Mouse (Mus musculus): ENCODE data around the gene Lsm4. TPM values are rescaled to one million over a fixed set of nuclear protein-coding genes. Genes with fewer than 3 reads are reported as not detected.

Lsm4 gene
- 259 and 742 TPM in 2 replicates for polyA plus RNA-seq (2012; ENCODE audit: low replicate concordance)

DNA sequence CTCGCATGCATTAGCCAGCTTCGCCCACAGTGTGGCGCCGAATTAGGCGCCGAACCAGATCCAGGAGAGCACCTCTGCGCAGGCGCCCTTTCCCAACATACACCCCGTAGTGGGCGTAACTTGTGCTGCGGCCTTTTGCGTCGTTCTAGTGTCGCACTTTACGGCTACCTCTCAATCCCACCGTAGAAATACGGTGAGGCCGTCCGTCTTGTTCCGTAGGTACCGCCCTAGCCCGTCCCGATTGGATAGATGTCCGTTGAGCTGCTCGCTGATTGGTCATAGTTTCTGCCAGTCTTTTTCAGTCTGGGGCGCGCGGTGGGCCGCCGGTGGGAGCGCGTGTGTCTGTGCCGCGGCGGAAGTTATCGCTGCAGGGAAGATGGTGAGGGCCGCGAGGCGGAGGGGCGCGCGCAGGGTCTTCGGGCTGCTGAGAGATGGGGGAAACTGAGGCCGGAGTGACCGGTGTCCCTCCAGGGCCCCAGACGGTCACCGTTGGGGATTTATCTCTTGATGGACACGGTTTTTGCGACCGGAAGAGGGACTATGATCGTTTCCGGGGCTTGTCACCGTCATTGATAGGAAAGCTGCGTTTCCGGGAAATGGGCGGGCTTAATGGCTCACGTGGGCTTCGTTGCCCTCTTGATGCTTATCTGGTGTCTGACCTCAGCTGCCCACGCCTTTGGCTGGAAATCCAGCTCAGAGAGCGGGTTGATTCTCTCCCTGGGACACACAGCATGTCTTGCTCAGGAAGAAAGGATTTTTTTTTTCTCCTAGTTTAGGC is at the start of gene Lsm4:
TSS of gene Lsm4 (plus strand) at position 170 of the 778 bp plus-strand sequence.

DNA sequence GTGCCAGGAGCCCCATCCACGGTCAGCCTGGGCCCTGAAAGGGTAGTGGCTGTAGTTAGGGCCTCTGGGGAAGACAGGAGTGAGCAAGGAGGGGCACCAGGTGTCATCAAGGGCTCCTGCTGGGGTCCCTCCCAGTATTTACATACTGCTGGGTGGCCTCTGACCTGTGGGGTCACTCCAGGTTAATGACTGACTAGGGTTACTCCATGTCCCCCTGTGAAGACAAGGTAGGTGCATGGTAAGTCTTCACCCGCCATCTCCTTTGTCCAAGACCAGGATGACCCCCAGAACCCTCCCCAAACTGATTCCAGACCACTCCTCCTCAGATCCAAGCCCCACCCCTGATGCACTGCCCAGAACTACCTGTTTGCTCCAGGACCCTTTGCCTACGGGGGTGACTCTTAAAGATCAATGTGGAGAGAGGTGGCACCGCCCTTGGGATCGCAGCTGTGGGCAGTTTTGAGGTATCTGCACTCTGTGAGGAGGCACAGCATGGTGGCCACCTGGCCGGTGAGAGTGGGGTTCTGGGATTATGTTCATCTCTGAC is 40.6 kb upstream of the Lsm4 start, which contains the start of gene Gdf15:
TSS of gene Gdf15 (minus strand) at position 111 of the 547 bp plus-strand sequence.

DNA sequence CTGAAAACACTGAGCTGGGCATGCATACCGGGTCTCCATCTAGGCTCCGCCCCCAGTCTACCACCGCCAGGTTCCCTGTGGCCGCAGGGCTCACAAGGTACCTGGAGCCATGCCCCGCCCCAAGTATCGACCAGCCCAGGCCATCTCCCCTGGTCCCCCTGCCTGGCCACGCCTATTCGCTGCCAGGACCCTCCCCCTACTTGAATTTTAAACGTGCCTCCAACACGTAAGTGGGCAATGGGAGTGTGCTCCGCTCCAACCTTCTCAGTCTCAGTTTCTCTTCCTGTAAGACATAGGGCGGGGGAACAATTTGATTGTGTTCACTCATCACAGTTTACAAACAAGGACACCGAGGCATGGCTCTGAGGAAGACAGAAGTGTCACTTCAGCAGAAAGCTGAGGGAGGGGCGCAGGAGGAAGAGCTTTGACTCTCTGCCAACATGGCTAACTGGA is 12.7 kb upstream of the Lsm4 start, which contains the start of gene Pgpep1:
TSS of gene Pgpep1 (minus strand) at position 116 of the 453 bp plus-strand sequence.

DNA sequence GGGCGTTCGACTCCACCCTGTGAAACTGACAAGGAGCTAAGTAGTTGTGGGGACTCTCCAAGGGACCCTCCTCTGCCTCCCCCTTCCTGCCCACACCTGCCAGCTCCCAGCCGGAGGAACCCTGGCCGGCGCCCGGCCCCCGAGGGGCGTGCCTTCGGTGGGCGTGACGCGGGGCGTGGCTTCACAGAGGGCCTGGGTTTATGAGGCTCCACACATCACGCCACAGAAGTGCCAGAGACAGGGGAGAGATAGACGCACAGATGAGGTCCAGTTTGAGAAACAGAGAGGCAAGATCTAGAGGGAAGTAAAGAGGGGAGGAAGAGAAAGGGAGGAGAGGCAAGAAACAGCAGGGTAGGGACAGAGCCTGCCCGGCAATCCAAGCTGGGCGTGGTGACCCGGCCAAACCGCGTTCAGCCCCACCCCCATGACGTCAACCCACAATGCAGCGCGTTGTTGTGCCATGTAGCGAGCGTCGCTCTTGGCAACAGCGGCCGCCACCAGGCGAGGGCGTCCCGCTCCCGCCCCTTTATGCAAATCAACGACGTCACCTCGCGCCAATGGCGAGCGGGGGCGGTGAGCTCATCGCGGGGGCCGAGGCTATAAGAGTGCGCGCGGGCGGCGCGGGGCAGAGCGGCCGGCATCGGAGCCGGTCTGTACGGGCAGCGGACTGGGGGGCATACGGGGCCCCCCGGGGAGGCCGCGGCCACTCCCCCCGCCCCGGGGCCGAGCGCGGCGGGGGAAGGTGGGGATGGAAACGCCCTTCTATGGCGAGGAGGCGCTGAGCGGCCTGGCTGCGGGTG is 25.5 kb downstream of the Lsm4 start, which contains the start of gene Jund:
TSS of gene Jund (plus strand) at position 640 of the 800 bp plus-strand sequence.

DNA sequence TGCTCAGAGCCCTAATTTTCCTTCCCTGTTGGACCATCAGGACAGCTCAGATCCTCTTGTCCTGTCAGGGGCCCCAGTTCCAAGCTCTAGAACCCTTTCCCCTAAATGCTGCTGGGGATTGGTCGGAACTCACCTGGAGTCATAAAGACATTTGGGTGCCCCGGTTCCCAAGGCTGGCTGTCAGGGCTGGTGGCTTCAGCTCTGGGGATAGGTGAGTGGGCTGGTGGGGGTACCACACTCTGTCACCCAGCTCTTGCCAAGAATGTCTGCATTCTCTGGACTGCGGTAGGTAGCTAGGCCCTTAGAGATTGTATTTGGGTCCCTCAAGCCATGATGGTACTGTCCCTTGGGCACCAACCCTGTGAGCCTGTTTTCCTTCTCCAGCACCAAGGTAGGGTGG is 30.2 kb downstream of the Lsm4 start, which contains the start of gene Iqcn:
TSS of gene Iqcn (plus strand) at position 171 of the 400 bp plus-strand sequence.

DNA sequence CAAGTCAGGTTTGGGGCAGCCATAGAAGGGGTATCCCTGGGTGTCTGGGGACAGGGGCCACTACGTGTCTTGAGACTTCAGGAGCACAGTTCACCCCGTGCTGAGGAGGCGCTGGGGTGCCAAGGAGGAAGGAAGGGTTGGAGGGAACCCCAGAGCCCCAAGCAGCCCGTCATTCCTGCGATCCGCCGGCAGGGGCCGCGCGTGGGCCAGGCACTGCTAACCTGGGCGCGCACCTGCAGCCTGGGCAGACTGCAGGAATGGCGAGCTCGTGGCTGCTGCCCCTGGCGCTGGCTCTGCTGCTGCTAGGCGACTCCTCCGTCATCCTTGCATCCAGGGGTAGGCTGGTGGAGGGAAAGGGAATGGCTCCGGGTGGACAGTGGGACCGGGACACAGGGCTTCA is 45.2 kb downstream of the Lsm4 start, which contains the start of gene Gm3336:
TSS of gene Gm3336 (plus strand) at position 247 of the 400 bp plus-strand sequence.

DNA sequence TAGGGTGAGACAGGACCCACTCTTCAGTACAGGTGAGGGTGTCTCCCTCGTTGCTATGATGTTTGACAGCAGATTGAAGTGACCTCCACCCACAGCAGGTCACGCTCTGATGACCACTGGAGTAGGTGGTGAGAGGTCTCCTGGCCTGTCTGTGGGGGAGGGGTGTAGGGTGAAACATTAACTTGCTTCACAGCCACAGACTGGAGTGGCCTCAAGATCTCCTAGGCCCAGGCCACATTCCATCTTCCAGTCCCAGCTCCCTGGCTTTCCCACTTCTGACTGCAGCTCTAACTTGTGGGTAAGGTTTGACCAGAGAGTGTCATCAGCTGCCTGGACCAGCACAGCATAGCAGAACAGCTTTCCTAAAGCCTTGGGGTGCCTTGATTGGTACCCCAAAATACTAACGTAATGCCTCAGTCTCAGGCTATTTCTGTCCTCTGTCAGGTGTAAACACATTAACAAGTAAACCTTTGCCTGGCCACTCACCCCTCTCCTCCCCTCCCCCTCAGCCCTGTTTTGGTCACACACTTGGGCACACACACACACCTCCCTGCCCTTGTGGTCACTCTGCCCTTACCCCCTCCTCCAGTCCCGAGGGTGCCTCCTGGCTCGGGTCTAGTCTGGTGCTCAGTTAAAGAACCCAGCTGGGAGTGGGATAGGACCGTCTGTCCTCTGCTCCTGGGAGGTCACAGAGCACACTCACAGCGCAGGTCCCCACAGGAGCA is 50.6 kb downstream of the Lsm4 start, which contains the start of gene Pde4c:
TSS of gene Pde4c (plus strand) at position 235 of the 725 bp plus-strand sequence.

Other genes starting within 250 kb of the Lsm4 start
- 25.6 and 26.0 TPM in 2 replicates for gene Crtc1, start 233.7 kb upstream of the Lsm4 start, polyA plus RNA-seq (2012; ENCODE audit: low replicate concordance)
- gene Klhl26, start 196.3 kb upstream of the Lsm4 start, polyA plus RNA-seq (2012; ENCODE audit: low replicate concordance) = 4.6 and 9.6 TPM in 2 replicates
- not detected in 2 replicates for gene Tmem59l, start 185.9 kb upstream of the Lsm4 start, polyA plus RNA-seq (2012; ENCODE audit: low replicate concordance)
- gene Crlf1, start 180.1 kb upstream of the Lsm4 start, polyA plus RNA-seq (2012; ENCODE audit: low replicate concordance) = 3.6 and 4.1 TPM in 2 replicates
- gene Rex1bd, start 166.5 kb upstream of the Lsm4 start, polyA plus RNA-seq (2012; ENCODE audit: low replicate concordance) = 130 and 308 TPM in 2 replicates
- gene Uba52, start 162.4 kb upstream of the Lsm4 start, polyA plus RNA-seq (2012; ENCODE audit: low replicate concordance) = 338 and 558 TPM in 2 replicates
- gene Fkbp8, start 145.5 kb upstream of the Lsm4 start, polyA plus RNA-seq (2012; ENCODE audit: low replicate concordance) = 1,600 and 2,800 TPM in 2 replicates
- gene Kxd1, start 145.3 kb upstream of the Lsm4 start, polyA plus RNA-seq (2012; ENCODE audit: low replicate concordance) = 30.5 and 31.3 TPM in 2 replicates
- 42.1 and 42.5 TPM in 2 replicates for gene Ell, start 133.8 kb upstream of the Lsm4 start, polyA plus RNA-seq (2012; ENCODE audit: low replicate concordance)
- 253 and 312 TPM in 2 replicates for gene Isyna1, start 78.9 kb upstream of the Lsm4 start, polyA plus RNA-seq (2012; ENCODE audit: low replicate concordance)
- gene Ssbp4, start 64.4 kb upstream of the Lsm4 start, polyA plus RNA-seq (2012; ENCODE audit: low replicate concordance) = 1,745 and 3,628 TPM in 2 replicates
- gene Lrrc25, start 57.1 kb upstream of the Lsm4 start, polyA plus RNA-seq (2012; ENCODE audit: low replicate concordance) = 12.7 and 15.0 TPM in 2 replicates
- gene Gdf15, start 40.8 kb upstream of the Lsm4 start, polyA plus RNA-seq (2012; ENCODE audit: low replicate concordance) = 8.6 and 17.1 TPM in 2 replicates
- gene Pgpep1, start 12.9 kb upstream of the Lsm4 start, polyA plus RNA-seq (2012; ENCODE audit: low replicate concordance) = 3.0 and 4.7 TPM in 2 replicates
- 585 and 1,357 TPM in 2 replicates for gene Jund, start 25.7 kb downstream of the Lsm4 start, polyA plus RNA-seq (2012; ENCODE audit: low replicate concordance)
- not detected in 2 replicates for gene Iqcn, start 30.2 kb downstream of the Lsm4 start, polyA plus RNA-seq (2012; ENCODE audit: low replicate concordance)
- gene Gm3336, start 45.3 kb downstream of the Lsm4 start, polyA plus RNA-seq (2012; ENCODE audit: low replicate concordance) = not detected in 2 replicates
- 0.76 and 0.99 TPM in 2 replicates for gene Pde4c, start 50.5 kb downstream of the Lsm4 start, polyA plus RNA-seq (2012; ENCODE audit: low replicate concordance)
- 20.7 and 31.8 TPM in 2 replicates for gene Rab3a, start 81.4 kb downstream of the Lsm4 start, polyA plus RNA-seq (2012; ENCODE audit: low replicate concordance)
- 124 and 154 TPM in 2 replicates for gene Mpv17l2, start 87.7 kb downstream of the Lsm4 start, polyA plus RNA-seq (2012; ENCODE audit: low replicate concordance)
- 120 and 128 TPM in 2 replicates for gene Pik3r2, start 103.5 kb downstream of the Lsm4 start, polyA plus RNA-seq (2012; ENCODE audit: low replicate concordance)
- gene Mast3, start 131.8 kb downstream of the Lsm4 start, polyA plus RNA-seq (2012; ENCODE audit: low replicate concordance) = 318 and 530 TPM in 2 replicates
- 1.1 and 2.2 TPM in 2 replicates for gene Il12rb1, start 135.2 kb downstream of the Lsm4 start, polyA plus RNA-seq (2012; ENCODE audit: low replicate concordance)
- 99.3 and 171 TPM in 2 replicates for gene Arrdc2, start 166.5 kb downstream of the Lsm4 start, polyA plus RNA-seq (2012; ENCODE audit: low replicate concordance)
- 1.7 and 1.9 TPM in 2 replicates for gene Kcnn1, start 190.0 kb downstream of the Lsm4 start, polyA plus RNA-seq (2012; ENCODE audit: low replicate concordance)
- 106 and 109 TPM in 2 replicates for gene Ccdc124, start 200.7 kb downstream of the Lsm4 start, polyA plus RNA-seq (2012; ENCODE audit: low replicate concordance)
- 0.40 and 0.42 TPM in 2 replicates for gene Slc5a5, start 219.5 kb downstream of the Lsm4 start, polyA plus RNA-seq (2012; ENCODE audit: low replicate concordance)
- gene Rpl18a, start 224.2 kb downstream of the Lsm4 start, polyA plus RNA-seq (2012; ENCODE audit: low replicate concordance) = 810 and 4,309 TPM in 2 replicates
- 110 and 117 TPM in 2 replicates for gene Map1s, start 232.7 kb downstream of the Lsm4 start, polyA plus RNA-seq (2012; ENCODE audit: low replicate concordance)

All from leukemia stem cell, adult 10-12 weeks (primary cell).